Mouse (Mus musculus) liver, embryonic 14.5 days (tissue): ENCODE results near the gene Tom1l1. TPM values are rescaled to one million over a fixed set of nuclear protein-coding genes. Genes with fewer than 3 reads are reported as not detected.

ENCODE experiments used
- ATAC-seq: fragments of 200-750 bp; cut with Nextera tagmentation; 2 replicates; pipeline ENCODE4 v1.8.0; 2017; ENCODE audit warnings: moderate number of reproducible peaks, mild to moderate bottlenecking, moderate library complexity; ENCODE audit not compliant: insufficient read depth
- DNase-seq, 3 experiments: peaks; one replicate each; pipeline ENCODE4 v3.0.0-alpha.2; 2012 to 2013; ENCODE audit warnings: low read depth in 3 of 3, low spot score in 3 of 3
- H3K27ac ChIP-seq: fragments of 300-500 bp; sonication (generic); 2 replicates; pipeline ENCODE4 v1.5.1; 2014; ENCODE audit warnings: moderate library complexity, mild to moderate bottlenecking, control low read depth, inconsistent platforms
- H3K27me3 ChIP-seq: fragments of 300-500 bp; sonication (generic); 2 replicates; pipeline ENCODE4 v1.6.1; 2014; ENCODE audit warnings: mild to moderate bottlenecking, low read length, moderate library complexity; ENCODE audit not compliant: control insufficient read depth, insufficient read depth
- H3K36me3 ChIP-seq: fragments of 300-500 bp; sonication (generic); replicated peaks from 2 replicates; pipeline ENCODE4 v1.6.1; 2014; ENCODE audit warnings: low read depth; ENCODE audit not compliant: control insufficient read depth, insufficient read depth
- H3K4me1 ChIP-seq, 2 experiments: fragments of 200-500 bp in 1 of 2; fragments of 300-500 bp in 1 of 2; sonication (generic) in 1 of 2; replicated peaks; 2 replicates each; pipeline ENCODE4 v1.6.1; 2012 to 2014; ENCODE audit warnings: antibody characterized with exemption in 1 of 2, inconsistent platforms in 1 of 2, low read length in 1 of 2; ENCODE audit not compliant: control insufficient read depth in 2 of 2, insufficient read depth in 2 of 2
- H3K4me2 ChIP-seq: fragments of 300-500 bp; sonication (generic); 2 replicates; pipeline ENCODE4 v1.6.1; 2014; ENCODE audit warnings: low read depth, mild to moderate bottlenecking, control low read depth, moderate library complexity
- H3K4me3 ChIP-seq, 2 experiments: fragments of 200-500 bp in 1 of 2; fragments of 300-500 bp in 1 of 2; sonication (generic) in 1 of 2; 2 replicates each; pipeline ENCODE4 v1.5.1; 2012 to 2014; ENCODE audit warnings: low read depth in 2 of 2, low read length in 2 of 2, mild to moderate bottlenecking in 2 of 2, control low read depth in 1 of 2, inconsistent platforms in 1 of 2, moderate library complexity in 1 of 2; ENCODE audit not compliant: insufficient read depth in 1 of 2
- H3K9ac ChIP-seq: fragments of 300-500 bp; sonication (generic); replicated peaks from 2 replicates; pipeline ENCODE4 v1.6.1; 2014; ENCODE audit warnings: mild to moderate bottlenecking, control low read depth, moderate library complexity
- H3K9me3 ChIP-seq: fragments of 300-500 bp; sonication (generic); 2 replicates; pipeline ENCODE4 v1.6.1; 2016; ENCODE audit warnings: low read length, mixed read lengths; ENCODE audit not compliant: control insufficient read depth
- CTCF ChIP-seq: IDR thresholded peaks from 2 replicates; pipeline ENCODE4 v1.5.1; 2016; ENCODE audit warnings: antibody characterized with exemption, low read depth, control low read depth
- EP300 ChIP-seq: IDR thresholded peaks from 2 replicates; pipeline ENCODE4 v1.6.1; 2016; ENCODE audit warnings: antibody characterized with exemption, low read depth
- WGBS: fragments of 180-500 bp; shearing (Covaris S2); extraction: QIAGEN DNeasy Blood & Tissue Kit; methylation state at CpG from one replicate; pipeline ENCODE4 v1.1.7; 2014; ENCODE audit not compliant: insufficient replicate concordance; 5-methylcytosine and 5-hydroxymethylcytosine counted together
- polyA plus RNA-seq, 2 experiments: library from polyadenylated mRNA; depleted of rRNA in 1 of 2; stranded (reverse) in 1 of 2; unstranded in 1 of 2; fragments of >200 nt; fragmentation: Nextera tagmentation in 1 of 2; extraction: Ambion mirVana in 1 of 2; gene quantifications; 2 replicates each; pipeline versions ENCODE4 v1.2.1 to v1.2.3; 2012 to 2014

Gene Tom1l1
- 13.6 and 26.6 TPM in 2 replicates for polyA plus RNA-seq (2012; rRNA removed)
- 58.9 and 60.6 TPM in 2 replicates for polyA plus RNA-seq (2014; fragmentation: Nextera tagmentation; extraction: Ambion mirVana)

DNA sequence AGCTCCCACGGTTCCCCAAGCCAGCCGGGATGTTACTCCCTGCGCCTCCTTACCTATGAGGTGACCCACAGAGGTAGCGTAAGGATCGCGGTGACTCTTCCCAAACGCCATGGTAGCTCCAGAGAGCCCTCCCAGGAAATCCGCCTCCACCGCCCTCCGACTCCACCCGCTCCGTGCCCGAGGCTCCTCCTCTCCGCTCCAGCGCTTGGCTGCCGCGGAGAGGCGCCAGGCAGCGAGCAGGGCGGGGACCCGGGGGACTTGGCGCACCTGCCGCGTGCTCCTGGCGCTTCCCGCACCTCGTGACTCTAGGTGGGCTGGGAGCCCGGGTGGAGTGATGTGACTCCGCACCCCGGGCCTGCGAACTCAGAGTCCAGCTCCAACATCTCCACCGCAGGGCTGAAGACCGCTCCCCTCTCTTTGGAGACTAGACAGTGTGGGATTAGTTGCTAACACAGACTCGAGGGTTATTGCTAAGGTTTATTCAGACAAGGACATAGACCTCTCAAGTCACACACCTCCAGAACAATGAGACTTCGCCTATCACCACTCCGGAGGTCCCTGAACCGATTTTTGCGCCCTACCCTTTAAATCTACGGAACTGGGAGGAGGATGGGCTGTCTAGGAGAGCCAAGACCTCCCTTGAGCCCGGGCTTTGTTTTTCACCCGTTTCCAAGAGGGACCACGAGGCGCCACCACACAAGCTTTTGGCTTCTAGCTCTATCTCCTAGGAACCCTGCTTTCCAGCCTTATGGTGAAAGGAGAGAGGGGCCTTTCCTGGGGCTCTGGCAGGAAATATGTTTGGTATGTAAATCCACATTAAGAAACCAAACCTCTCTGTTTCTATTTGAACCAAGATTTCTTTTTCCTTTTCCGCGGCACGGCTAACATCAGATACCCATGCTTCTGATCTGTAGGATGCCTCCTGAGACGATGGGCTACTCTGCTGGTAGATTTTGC, at the start of gene Tom1l1:
TSS of gene Tom1l1 (minus strand) at position 907 of the 957 bp plus-strand sequence.
- Histone ChIP-seq H3K4me1 (peaks cover 23 to 35% of the 10 kb centered on the region in 2 experiments), H3K27ac (peak within 1 kb of the TSS; percentile 75), H3K9me3 (no peaks in the 10 kb centered on the region), H3K4me3 (peak within 1 kb of the TSS; percentile 87 to 92), H3K36me3 (peaks cover 17% of the 10 kb centered on the region), H3K4me2 (peak within 1 kb of the TSS; percentile 77), H3K27me3 (no peaks in the 10 kb centered on the region), H3K9ac (peak within 1 kb of the TSS; percentile 85)
- DNase-seq = peak; percentile 64 to 73 (median 65)
- ATAC-seq = peak; percentile 93
- peak; percentile 34 for TF ChIP-seq CTCF
- TF ChIP-seq EP300 = no peak
- 6% methylated on average over 47 of the region's 47 CpGs for WGBS

DNA sequence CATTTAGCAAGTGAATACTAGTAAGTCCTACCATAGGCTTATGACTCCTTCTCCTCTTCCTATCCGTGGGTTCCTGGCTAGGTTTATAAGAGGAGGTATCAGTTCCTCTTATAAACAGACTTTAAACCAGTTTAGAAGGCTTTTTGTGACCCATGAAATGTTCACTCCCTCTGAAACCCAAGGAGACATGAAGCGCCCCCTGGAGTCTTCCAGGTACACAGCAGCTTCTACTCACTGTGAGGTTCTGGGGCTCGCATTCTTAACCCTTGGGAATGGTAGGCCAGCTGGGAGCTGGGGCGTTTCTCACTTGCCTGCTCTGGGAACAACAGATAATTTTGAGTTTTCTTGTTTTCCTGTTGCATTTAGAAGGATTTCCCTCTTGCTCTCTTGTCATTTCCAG, 45.4 kb upstream of the Tom1l1 start:
- DNase-seq (peak in 2 of 3 experiments; percentile 11 to 26), ATAC-seq (0 out of 2 replicates have a peak, but pooled peaks have one; percentile 24)
- Histone ChIP-seq H3K4me2 (no peak overlapping the region), H3K9ac (no peak overlapping the region), H3K36me3 (no peaks in the 10 kb centered on the region), H3K9me3 (no peaks in the 10 kb centered on the region), H3K27me3 (no peaks in the 10 kb centered on the region), H3K27ac (no peak overlapping the region), H3K4me3 (no peak overlapping the region), H3K4me1 (peaks cover 13 to 16% of the 10 kb centered on the region in 2 experiments)
- peak; percentile 77 for TF ChIP-seq CTCF
- TF ChIP-seq EP300 = no peak
- WGBS = 49% methylated on average over 4 of the region's 4 CpGs

DNA sequence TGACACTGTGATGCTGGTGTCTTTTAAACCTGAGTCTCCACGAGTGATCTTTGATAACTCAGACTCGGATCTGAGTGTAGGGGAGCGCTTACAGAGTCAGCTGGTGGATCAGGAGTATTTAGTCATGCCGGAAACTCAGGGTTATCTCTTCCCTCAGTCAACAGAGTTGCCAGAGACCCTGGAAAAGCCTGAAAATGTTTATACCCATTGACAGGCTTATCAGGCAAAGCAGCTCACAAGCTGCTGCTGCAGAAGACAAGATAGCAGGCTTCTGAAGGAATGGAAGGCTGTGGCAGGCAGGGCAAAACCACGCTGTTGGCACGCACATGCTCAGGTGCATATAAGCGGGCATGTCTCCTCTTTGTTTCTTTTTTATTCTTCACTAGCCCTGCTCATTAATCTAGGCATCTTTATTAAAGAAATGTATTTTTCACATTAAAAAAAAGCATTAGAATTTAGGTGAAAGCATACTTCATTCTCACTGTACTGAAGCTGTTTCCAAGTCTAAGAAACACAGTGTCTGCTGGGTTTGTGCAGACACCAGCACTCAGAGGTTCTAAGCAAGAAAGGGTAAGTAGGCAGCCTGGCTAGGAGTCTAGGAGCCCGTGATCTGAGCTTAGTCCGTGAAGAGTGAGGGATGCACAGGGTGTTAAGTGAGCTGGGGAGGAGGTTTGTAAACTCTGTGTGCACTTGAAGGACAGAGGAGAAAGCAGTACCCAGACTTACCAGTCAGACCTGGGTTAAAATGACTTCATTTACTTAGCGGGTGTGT, 39.4 kb upstream of the Tom1l1 start:
- peak; percentile 93 for ATAC-seq
- H3K36me3 ChIP-seq = no peaks in the 10 kb centered on the region

DNA sequence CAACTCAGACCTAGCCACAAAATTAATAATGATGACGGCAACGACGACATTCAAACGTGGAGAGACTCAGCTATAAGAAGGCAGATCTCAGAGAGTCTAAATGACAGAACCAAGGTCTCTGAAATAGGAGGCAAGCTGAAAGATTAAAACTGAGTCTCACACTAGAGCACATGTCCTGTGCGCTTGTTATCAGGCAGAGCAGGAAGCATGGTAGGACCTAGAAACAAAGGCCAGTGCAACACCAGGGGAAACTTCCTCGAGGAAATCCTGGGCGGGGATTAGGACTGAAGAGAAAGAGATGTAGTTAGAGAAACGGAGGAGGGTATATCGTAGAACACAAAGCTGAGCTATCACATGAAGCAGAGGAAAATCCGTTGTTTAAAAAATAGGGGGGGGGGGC, 38.6 kb upstream of the Tom1l1 start:
- H3K27ac ChIP-seq = peak overlapping the region; percentile 100
- H3K9me3 ChIP-seq = no peaks in the 10 kb centered on the region
- H3K4me1 ChIP-seq = peaks cover 51 to 58% of the 10 kb centered on the region in 2 experiments
- H3K4me3 ChIP-seq = peak overlapping the region in 1 of 2 experiments; percentile 43; a peak in 2 of 4 replicates
- no peak for TF ChIP-seq CTCF
- peak; percentile 62 for TF ChIP-seq EP300
- H3K27me3 ChIP-seq = no peaks in the 10 kb centered on the region
- ATAC-seq (peak; percentile 64), DNase-seq (peak; percentile 50 to 63 (median 53))
- peak overlapping the region; percentile 70 for H3K9ac ChIP-seq
- H3K36me3 ChIP-seq = no peaks in the 10 kb centered on the region
- 13% methylated on average over 10 of the region's 10 CpGs for WGBS
- peak overlapping the region; percentile 89 for H3K4me2 ChIP-seq

More for the DNA sequence above, 39.4 kb upstream of the Tom1l1 start:
- Histone ChIP-seq H3K27ac (peak overlapping the region; percentile 100), H3K4me2 (peak overlapping the region; percentile 89), H3K9ac (peak overlapping the region; percentile 70), H3K27me3 (no peaks in the 10 kb centered on the region), H3K4me1 (peaks cover 51 to 58% of the 10 kb centered on the region in 2 experiments), H3K4me3 (peak overlapping the region; percentile 34 to 43; a peak in 3 of 4 replicates), H3K9me3 (no peaks in the 10 kb centered on the region)
- WGBS = 13% methylated on average over 10 of the region's 10 CpGs
- DNase-seq = peak; percentile 89 to 91 (median 89)
- TF ChIP-seq EP300 = peak; percentile 99
- TF ChIP-seq CTCF = no peak
